Mouse (Mus musculus) G1E (cell line): Measurements from ENCODE around the gene Tsc1. TPM values are rescaled to one million over a fixed set of nuclear protein-coding genes. Genes with fewer than 3 reads are reported as not detected.

Source experiments
- ATAC-seq: 2 replicates; pipeline ENCODE4 v1.8.0; 2016; ENCODE audit warnings: mild to moderate bottlenecking; ENCODE audit not compliant: insufficient number of reproducible peaks, poor library complexity, low FRiP score, severe bottlenecking; ENCODE audit errors: extremely low read depth
- DNase-seq: peaks from one replicate; pipeline ENCODE4 v3.0.0; 2012; ENCODE audit warnings: low spot score
- H3K27me3 ChIP-seq: 2 replicates; pipeline ENCODE4 v1.6.1; 2012; ENCODE audit warnings: mild to moderate bottlenecking, low read length, inconsistent platforms; ENCODE audit not compliant: insufficient read depth
- H3K36me3 ChIP-seq: replicated peaks from 2 replicates; pipeline ENCODE3; 2012; ENCODE audit warnings: mild to moderate bottlenecking, inconsistent platforms
- H3K4me1 ChIP-seq: 2 replicates; pipeline ENCODE4 v1.6.1; 2012; ENCODE audit warnings: low read depth, low read length, inconsistent platforms, mixed read lengths; ENCODE audit not compliant: insufficient read depth
- H3K4me3 ChIP-seq: 2 replicates; pipeline ENCODE4 v1.5.1; 2012; ENCODE audit warnings: low read depth, mild to moderate bottlenecking, inconsistent platforms, low read length, moderate library complexity, mixed read lengths
- H3K9me3 ChIP-seq: replicated peaks from 2 replicates; pipeline ENCODE4 v1.6.1; 2012; ENCODE audit warnings: inconsistent platforms
- CTCF ChIP-seq: IDR thresholded peaks from 2 replicates; pipeline ENCODE4 v1.5.1; 2012; ENCODE audit warnings: low read depth, low read length, inconsistent platforms, mixed read lengths
- GATA1 ChIP-seq: IDR thresholded peaks from 2 replicates; pipeline ENCODE4 v1.6.1; 2012; ENCODE audit warnings: borderline replicate concordance, low read length, inconsistent platforms, mixed read lengths
- GATA2 ChIP-seq: IDR thresholded peaks from 2 replicates; pipeline ENCODE4 v1.6.1; 2012; ENCODE audit warnings: low read depth, low read length, inconsistent platforms, borderline replicate concordance
- POLR2AphosphoS5 ChIP-seq: IDR thresholded peaks from 2 replicates; pipeline ENCODE4 v1.6.1; 2012; ENCODE audit warnings: low read depth, low read length, inconsistent platforms; ENCODE audit not compliant: insufficient replicate concordance
- TAL1 ChIP-seq: conservative IDR thresholded peaks from 2 replicates; pipeline ENCODE4 v1.6.1; 2012; ENCODE audit warnings: low read depth, low read length, inconsistent platforms, mixed read lengths
- polyA plus RNA-seq: library from polyadenylated mRNA; stranded (reverse); fragments of >175 nt; gene quantifications from 2 replicates; pipeline ENCODE4 v1.2.3, GENCODE M21; 2012
- total RNA-seq, 2 experiments: library from RNA; stranded (forward) in 1 of 2; stranded (reverse) in 1 of 2; fragments of 200-1000 nt in 1 of 2; fragments of >200 nt in 1 of 2; fragmentation: Nextera tagmentation in 1 of 2; gene quantifications; 2 replicates each; pipeline ENCODE4 v1.2.3; 2014 to 2017

The Tsc1 gene
- total and polyA plus RNA-seq, 3 experiments: 5.8 to 35.7 (median 26.6) TPM

GRCm38 (mm10) chr2:28606601-28607340 lies 34.3 kb upstream of the Tsc1 start:
- DNase-seq: no peak
- TF ChIP-seq TAL1 (no peak), GATA2 (no peak), GATA1 (no peak), POLR2AphosphoS5 (no peak; the same call in 1 of the 2 replicates), CTCF (no peak)
- Histone ChIP-seq H3K4me3 (no peak overlapping the region; the same call in 1 of the 2 replicates), H3K9me3 (no peaks in the 10 kb centered on the region), H3K36me3 (peaks cover 54% of the 10 kb centered on the region), H3K27me3 (no peaks in the 10 kb centered on the region), H3K4me1 (peaks cover 85% of the 10 kb centered on the region)
- ATAC-seq: no peak

GRCm38 (mm10) chr2:28607341-28608165 lies 33.5 kb upstream of the Tsc1 start:
- TF ChIP-seq TAL1 (no peak), POLR2AphosphoS5 (peak; percentile 88)
- DNase-seq (no peak), ATAC-seq (0 out of 2 replicates have a peak, but pooled peaks have one; percentile 23)
- no peaks in the 10 kb centered on the region for H3K9me3 ChIP-seq
- H3K27me3 ChIP-seq: no peaks in the 10 kb centered on the region
- peaks cover 85% of the 10 kb centered on the region for H3K4me1 ChIP-seq
- peak overlapping the region; percentile 49; the same call in 1 of the 2 replicates for H3K4me3 ChIP-seq
- peaks cover 62% of the 10 kb centered on the region for H3K36me3 ChIP-seq

GRCm38 (mm10) chr2:28609851-28610250 lies 31.2 kb upstream of the Tsc1 start:
- Histone ChIP-seq H3K27me3 (no peaks in the 10 kb centered on the region), H3K4me3 (peak overlapping the region; percentile 64), H3K4me1 (peaks cover 91% of the 10 kb centered on the region), H3K9me3 (no peaks in the 10 kb centered on the region), H3K36me3 (peaks cover 85% of the 10 kb centered on the region)
- TF ChIP-seq TAL1 (no peak), POLR2AphosphoS5 (peak; percentile 77; the same call in 1 of the 2 replicates), GATA1 (no peak), CTCF (no peak), GATA2 (no peak)
- DNase-seq: no peak
- ATAC-seq: no peak

GRCm38 (mm10) chr2:28610716-28611406 lies 30.2 kb upstream of the Tsc1 start:
- DNase-seq: no peak
- Histone ChIP-seq H3K9me3 (no peaks in the 10 kb centered on the region), H3K4me3 (peak overlapping the region; percentile 64; the same call in 1 of the 2 replicates), H3K27me3 (no peaks in the 10 kb centered on the region), H3K4me1 (peaks cover 98% of the 10 kb centered on the region), H3K36me3 (peaks cover 95% of the 10 kb centered on the region)
- no peak for TF ChIP-seq GATA1
- peak; percentile 59; the same call in 1 of the 2 replicates for TF ChIP-seq POLR2AphosphoS5
- no peak for TF ChIP-seq GATA2
- no peak for TF ChIP-seq TAL1
- no peak for ATAC-seq

GRCm38 (mm10) chr2:28611407-28611787 lies 29.6 kb upstream of the Tsc1 start:
- TF ChIP-seq TAL1: no peak
- no peak for TF ChIP-seq CTCF
- TF ChIP-seq GATA1: no peak
- TF ChIP-seq GATA2: no peak
- TF ChIP-seq POLR2AphosphoS5: no peak
- DNase-seq: no peak
- no peak for ATAC-seq
- Histone ChIP-seq H3K4me1 (peaks cover 98% of the 10 kb centered on the region), H3K27me3 (no peaks in the 10 kb centered on the region), H3K36me3 (peaks cover 98% of the 10 kb centered on the region), H3K4me3 (peak overlapping the region; percentile 64; the same call in 1 of the 2 replicates), H3K9me3 (no peaks in the 10 kb centered on the region)

- H3K9me3 ChIP-seq: no peaks in the 10 kb centered on the region
- peak overlapping the region; percentile 64; the same call in 1 of the 2 replicates for H3K4me3 ChIP-seq
- peaks cover 99% of the 10 kb centered on the region for H3K36me3 ChIP-seq
- no peak for ATAC-seq
- peak; percentile 69 for DNase-seq
- TF ChIP-seq CTCF (no peak), GATA1 (no peak), GATA2 (no peak), TAL1 (no peak)
- no peaks in the 10 kb centered on the region for H3K27me3 ChIP-seq
- H3K4me1 ChIP-seq: peaks cover 99% of the 10 kb centered on the region
Observed at GRCm38 (mm10) chr2:28612436-28613063, 28.5 kb upstream of the Tsc1 start.
